ENCODE assay signal across 26 mouse cellular contexts in the genomic region with DNA sequence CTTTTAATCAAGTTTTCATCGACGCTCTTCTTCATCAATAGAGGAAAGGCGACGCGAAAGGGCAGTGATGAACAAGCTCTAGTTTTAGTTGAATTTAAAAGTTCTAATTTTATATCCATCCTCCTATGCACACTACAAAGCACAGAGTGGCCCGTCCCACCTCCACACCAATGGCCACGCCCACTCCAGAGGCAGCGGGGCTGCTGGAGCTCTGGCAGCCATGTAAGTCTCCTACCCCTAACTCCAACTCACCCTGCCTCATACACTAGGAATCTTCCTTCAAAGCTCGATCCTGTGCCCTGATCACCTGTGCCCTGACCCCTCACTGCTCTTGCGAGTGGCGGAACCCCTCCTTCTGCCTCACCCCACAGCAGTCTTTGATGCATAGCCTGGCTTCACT. TPM values are rescaled to one million over a fixed set of nuclear protein-coding genes. Genes with fewer than 3 reads are reported as not detected.
DNase-seq lines count a peak whose midpoint lies in the region; ATAC-seq lines count a peak whose summit lies in the region.
"Had no signal": no experiment of that assay in that cellular context is flagged by ENCODE, and none has a peak within 500 bp of the region (broad histone marks: within the 10 kb centered on the region; RNA-seq: fewer than 3 reads in every experiment).

No protein-coding gene starts in this region.

- H3K4me1 ChIP-seq in hindbrain, embryonic 13.5 days (replicated peaks) = peaks cover 69% of the 10 kb centered on the region
- H3K4me1 ChIP-seq in hindbrain, embryonic 14.5 days (replicated peaks; ENCODE audit: control insufficient read depth, insufficient read depth, low read length) = peaks cover 30% of the 10 kb centered on the region
- H3K4me1 ChIP-seq in midbrain, embryonic 14.5 days (ENCODE audit: control insufficient read depth, insufficient read depth, low read length) = peaks cover 26% of the 10 kb centered on the region
- peaks cover 45% of the 10 kb centered on the region for H3K4me1 ChIP-seq in midbrain, embryonic 10.5 days
- peaks cover 16% of the 10 kb centered on the region for H3K4me1 ChIP-seq in liver, embryonic 12.5 days

- no peak overlapping the region for H3K27ac ChIP-seq in hindbrain, embryonic 13.5 days
- H3K27ac ChIP-seq in hindbrain, embryonic 14.5 days = no peak overlapping the region
- H3K27ac ChIP-seq in midbrain, embryonic 14.5 days (replicated peaks; ENCODE audit: low read depth, low read length) = no peak overlapping the region
- no peak overlapping the region for H3K27ac ChIP-seq in midbrain, embryonic 10.5 days (replicated peaks)
- no peak overlapping the region for H3K27ac ChIP-seq in liver, embryonic 12.5 days
- H3K27ac ChIP-seq: embryonic facial prominence, embryonic 12.5 days; embryonic facial prominence, embryonic 15.5 days; heart, embryonic 15.5 days; hindbrain, embryonic 10.5 days; hindbrain, embryonic 15.5 days had no signal

- no peak overlapping the region for H3K4me3 ChIP-seq in hindbrain, embryonic 13.5 days
- no peak overlapping the region for H3K4me3 ChIP-seq in hindbrain, embryonic 14.5 days (replicated peaks; ENCODE audit: low read length)
- no peak overlapping the region for H3K4me3 ChIP-seq in midbrain, embryonic 14.5 days (replicated peaks; ENCODE audit: low read depth, low read length)
- H3K4me3 ChIP-seq in midbrain, embryonic 10.5 days = no peak overlapping the region
- H3K4me3 ChIP-seq in liver, embryonic 12.5 days = no peak overlapping the region
- H3K4me3 ChIP-seq: embryonic facial prominence, embryonic 12.5 days; embryonic facial prominence, embryonic 15.5 days; heart, embryonic 12.5 days; heart, embryonic 15.5 days; hindbrain, embryonic 10.5 days; hindbrain, embryonic 15.5 days had no signal

- H3K27me3 ChIP-seq in hindbrain, embryonic 13.5 days = no peaks in the 10 kb centered on the region
- no peaks in the 10 kb centered on the region for H3K27me3 ChIP-seq in hindbrain, embryonic 14.5 days (ENCODE audit: control insufficient read depth, insufficient read depth, low read length)
- H3K27me3 ChIP-seq in midbrain, embryonic 14.5 days (ENCODE audit: control insufficient read depth, insufficient read depth, low read length) = no peaks in the 10 kb centered on the region
- no peaks in the 10 kb centered on the region for H3K27me3 ChIP-seq in midbrain, embryonic 10.5 days (ENCODE audit: low read depth, poor library complexity, severe bottlenecking)
- H3K27me3 ChIP-seq in liver, embryonic 12.5 days (replicated peaks) = peaks cover 28% of the 10 kb centered on the region
- H3K27me3 ChIP-seq: embryonic facial prominence, embryonic 12.5 days; embryonic facial prominence, embryonic 15.5 days; heart, embryonic 15.5 days; hindbrain, embryonic 15.5 days; Patski had no signal

- H3K36me3 ChIP-seq in hindbrain, embryonic 13.5 days = peaks cover 8% of the 10 kb centered on the region; the same call in 1 of the 2 replicates
- H3K36me3 ChIP-seq in hindbrain, embryonic 14.5 days (replicated peaks; ENCODE audit: control insufficient read depth, insufficient read depth) = no peaks in the 10 kb centered on the region
- H3K36me3 ChIP-seq in midbrain, embryonic 14.5 days (ENCODE audit: control insufficient read depth, insufficient read depth, low read length) = 0 out of 2 replicates have a peak, but pooled peaks cover 3% of the 10 kb centered on the region
- H3K36me3 ChIP-seq in midbrain, embryonic 10.5 days = peaks cover 34% of the 10 kb centered on the region
- no peaks in the 10 kb centered on the region for H3K36me3 ChIP-seq in liver, embryonic 12.5 days
- H3K36me3 ChIP-seq: embryonic facial prominence, embryonic 12.5 days; embryonic facial prominence, embryonic 15.5 days; G1E; heart, embryonic 12.5 days; heart, embryonic 15.5 days; hindbrain, embryonic 15.5 days had no signal

- no peaks in the 10 kb centered on the region for H3K9me3 ChIP-seq in hindbrain, embryonic 13.5 days
- H3K9me3 ChIP-seq in hindbrain, embryonic 14.5 days (ENCODE audit: control insufficient read depth, low read length) = no peaks in the 10 kb centered on the region
- no peaks in the 10 kb centered on the region for H3K9me3 ChIP-seq in midbrain, embryonic 14.5 days (ENCODE audit: control insufficient read depth, low read length)
- no peaks in the 10 kb centered on the region; the same call in 1 of the 2 replicates for H3K9me3 ChIP-seq in midbrain, embryonic 10.5 days (replicated peaks)
- H3K9me3 ChIP-seq in liver, embryonic 12.5 days (replicated peaks) = no peaks in the 10 kb centered on the region
- H3K9me3 ChIP-seq: embryonic facial prominence, embryonic 12.5 days; embryonic facial prominence, embryonic 15.5 days; G1E; heart, embryonic 15.5 days; hindbrain, embryonic 15.5 days had no signal

- no peak for ATAC-seq in hindbrain, embryonic 13.5 days (ENCODE audit: low FRiP score)
- ATAC-seq in hindbrain, embryonic 14.5 days (ENCODE audit: low FRiP score) = no peak
- no peak for ATAC-seq in midbrain, embryonic 14.5 days (ENCODE audit: low FRiP score, low TSS enrichment)
- ATAC-seq in liver, embryonic 12.5 days = no peak
- ATAC-seq: CD4-positive, CD25-positive, alpha-beta regulatory T cell, adult 4 months; forebrain, embryonic 14.5 days; forebrain, postnatal 0 days; Patski had no signal

- no peak overlapping the region for H3K9ac ChIP-seq in hindbrain, embryonic 13.5 days
- no peak overlapping the region for H3K9ac ChIP-seq in hindbrain, embryonic 14.5 days
- H3K9ac ChIP-seq in midbrain, embryonic 14.5 days (replicated peaks; ENCODE audit: low read length) = no peak overlapping the region
- H3K9ac ChIP-seq in liver, embryonic 12.5 days = no peak overlapping the region
- H3K9ac ChIP-seq: embryonic facial prominence, embryonic 12.5 days; embryonic facial prominence, embryonic 15.5 days; forebrain, postnatal 0 days; heart, embryonic 12.5 days; heart, embryonic 15.5 days; hindbrain, embryonic 15.5 days had no signal

- H3K4me2 ChIP-seq in hindbrain, embryonic 13.5 days = 0 out of 2 replicates have a peak overlapping the region, but pooled peaks have one; percentile 6
- no peak overlapping the region for H3K4me2 ChIP-seq in hindbrain, embryonic 14.5 days (replicated peaks)
- peak overlapping the region; percentile 22; the same call in 1 of the 2 replicates for H3K4me2 ChIP-seq in midbrain, embryonic 14.5 days (ENCODE audit: low read length)
- H3K4me2 ChIP-seq in liver, embryonic 12.5 days = no peak overlapping the region
- H3K4me2 ChIP-seq: embryonic facial prominence, embryonic 12.5 days; embryonic facial prominence, embryonic 15.5 days; heart, embryonic 12.5 days; heart, embryonic 15.5 days; hindbrain, embryonic 15.5 days had no signal

- no peak for DNase-seq in hindbrain, embryonic 14.5 days (ENCODE audit: low spot score)
- no peak for DNase-seq in midbrain, embryonic 14.5 days
- DNase-seq in midbrain, embryonic 10.5 days (ENCODE audit: low spot score) = no peak
- DNase-seq in ZHBTc4 (ENCODE audit: low read depth, low spot score) = peak; percentile 67
- DNase-seq: adrenal gland, adult 2 months; adrenal gland, postnatal 14 days; cerebellum, adult 11 months; cerebellum, adult 2 months; cerebellum, adult 9-11 months; cerebellum, postnatal 25 days; forebrain, postnatal 0 days; gastrocnemius, postnatal 36 days; heart, postnatal 10 days; heart, postnatal 36 days had no signal

- 89% methylated on average over 11 of the region's 11 CpGs for WGBS in hindbrain, embryonic 13.5 days
- 92% methylated on average over 11 of the region's 11 CpGs for WGBS in hindbrain, embryonic 14.5 days
- WGBS in midbrain, embryonic 14.5 days = 89% methylated on average over 11 of the region's 11 CpGs
- WGBS in midbrain, embryonic 10.5 days = 90% methylated on average over 11 of the region's 11 CpGs
- 84% methylated on average over 11 of the region's 11 CpGs for WGBS in liver, embryonic 12.5 days (ENCODE audit: insufficient replicate concordance)

RNA-seq across cellular contexts. Expression of a gene that starts 3.7 kb away (rescaled TPM):
- 148 and 152 TPM in 2 replicates for polyA plus RNA-seq in hindbrain, embryonic 13.5 days (2015; fragmentation: Nextera tagmentation; extraction: Ambion mirVana)
- 197 and 225 TPM in 2 replicates for polyA plus RNA-seq in hindbrain, embryonic 14.5 days (2014; fragmentation: Nextera tagmentation; extraction: Ambion mirVana)
- 205 and 243 TPM in 2 replicates for polyA plus RNA-seq in midbrain, embryonic 14.5 days (2014; fragmentation: Nextera tagmentation; extraction: Ambion mirVana)
- polyA plus RNA-seq in midbrain, embryonic 10.5 days (2016; fragmentation: Nextera tagmentation; extraction: Ambion mirVana) = 77.7 and 85.5 TPM in 2 replicates
- 13.1 and 14.1 TPM in 2 replicates for polyA plus RNA-seq in liver, embryonic 12.5 days (2016; fragmentation: Nextera tagmentation; extraction: Ambion mirVana)
- polyA plus RNA-seq: G1E had no signal

Comparison
In these comparisons a context has a peak if more than half of its experiments do, and no peak if none do; other contexts are left out.
1. H3K4me2 ChIP-seq: peak in hindbrain, embryonic 13.5 days (single experiment) and midbrain, embryonic 14.5 days (single experiment); none in hindbrain, embryonic 14.5 days (single experiment) and liver, embryonic 12.5 days (single experiment).